Mouse (Mus musculus) kidney, postnatal 25 days (tissue): ENCODE results near the gene Zfand2a.
A peak's percentile ranks its signal among the peaks of the same experiment; 100 is the strongest.

Source experiments
- DNase-seq, 2 experiments: peaks; one replicate each; pipeline ENCODE4 v3.0.0; 2021; ENCODE audit warnings: mixed read lengths in 2 of 2

Gene Zfand2a

GRCm38 (mm10) chr5:139466373-139466772 lies 18.0 kb downstream of the Zfand2a start:
- no peak for DNase-seq

GRCm38 (mm10) chr5:139464874-139465273 lies 19.5 kb downstream of the Zfand2a start:
- no peak for DNase-seq

- DNase-seq = peak; percentile 99
These were observed 23.8 kb downstream of the Zfand2a start, which contains the start of gene 3110082I17Rik for GRCm38 (mm10) chr5:139460384-139461067. Gene 3110082I17Rik (minus strand): TSS chr5:139460527.

- DNase-seq = no peak
These were observed 24.4 kb downstream of the Zfand2a start for GRCm38 (mm10) chr5:139459938-139460337.

GRCm38 (mm10) chr5:139457241-139457640 lies 27.1 kb downstream of the Zfand2a start:
- no peak for DNase-seq

- no peak for DNase-seq
These were observed 29.2 kb downstream of the Zfand2a start for GRCm38 (mm10) chr5:139455166-139455565.

- DNase-seq = no peak
These were observed 31.3 kb downstream of the Zfand2a start for GRCm38 (mm10) chr5:139453031-139453430.

GRCm38 (mm10) chr5:139449926-139450325 lies 34.4 kb downstream of the Zfand2a start:
- no peak for DNase-seq

- DNase-seq = peak; percentile 36 to 63
These were observed 35.1 kb downstream of the Zfand2a start for GRCm38 (mm10) chr5:139449161-139449791.

GRCm38 (mm10) chr5:139448025-139448424 lies 36.3 kb downstream of the Zfand2a start:
- DNase-seq = no peak

- no peak for DNase-seq
These were observed 39.1 kb downstream of the Zfand2a start for GRCm38 (mm10) chr5:139445258-139445657.

- DNase-seq = no peak
These were observed 41.4 kb downstream of the Zfand2a start for GRCm38 (mm10) chr5:139442962-139443361.

GRCm38 (mm10) chr5:139442428-139442827 lies 41.9 kb downstream of the Zfand2a start:
- no peak for DNase-seq

- no peak for DNase-seq
These were observed 42.7 kb downstream of the Zfand2a start for GRCm38 (mm10) chr5:139441726-139442018.

- no peak for DNase-seq
These were observed 43.2 kb downstream of the Zfand2a start for GRCm38 (mm10) chr5:139440926-139441725.

- no peak for DNase-seq
These were observed 43.9 kb downstream of the Zfand2a start for GRCm38 (mm10) chr5:139440451-139440850.

- no peak for DNase-seq
These were observed 45.9 kb downstream of the Zfand2a start for GRCm38 (mm10) chr5:139438440-139438839.

GRCm38 (mm10) chr5:139437769-139438168 lies 46.6 kb downstream of the Zfand2a start:
- no peak for DNase-seq

- peak in 1 of 2 experiments; percentile 55 for DNase-seq
These were observed 49.4 kb downstream of the Zfand2a start for GRCm38 (mm10) chr5:139434940-139435339.

- no peak for DNase-seq
These were observed 50.3 kb downstream of the Zfand2a start for GRCm38 (mm10) chr5:139433842-139434568.

GRCm38 (mm10) chr5:139432747-139433508 lies 51.4 kb downstream of the Zfand2a start:
- no peak for DNase-seq

- no peak for DNase-seq
These were observed 52.0 kb downstream of the Zfand2a start for GRCm38 (mm10) chr5:139432333-139432732.
